Mouse (Mus musculus): ENCODE measurements around the gene Ank. TPM values are rescaled to one million over a fixed set of nuclear protein-coding genes. Genes with fewer than 3 reads are reported as not detected.

Ank gene
- polyA plus RNA-seq, 1 experiment: 231 TPM

GRCm38 (mm10) chr15:27503801-27504730 lies 37.6 kb downstream of the Ank start:
- no peak overlapping the region for H3K27ac ChIP-seq (ENCODE audit: insufficient read depth, low read length)
- TF ChIP-seq CTCF (IDR thresholded peaks at IDR 0.05; ENCODE audit: extremely low read depth, insufficient read depth, low read length) (no peak), POLR2A (IDR thresholded peaks at IDR 0.05; ENCODE audit: extremely low read depth, insufficient read depth, low read length) (no peak)
- H3K4me1 ChIP-seq (ENCODE audit: control insufficient read depth, insufficient read depth, low read length): peaks cover 28% of the 10 kb centered on the region
- H3K4me3 ChIP-seq (ENCODE audit: insufficient read depth, low read length): no peak overlapping the region

GRCm38 (mm10) chr15:27506127-27506886 lies 39.8 kb downstream of the Ank start:
- Histone ChIP-seq H3K4me3 (ENCODE audit: insufficient read depth, low read length) (no peak overlapping the region), H3K4me1 (ENCODE audit: control insufficient read depth, insufficient read depth, low read length) (peaks cover 29% of the 10 kb centered on the region), H3K27ac (ENCODE audit: insufficient read depth, low read length) (no peak overlapping the region)
- TF ChIP-seq POLR2A (IDR thresholded peaks at IDR 0.05; ENCODE audit: extremely low read depth, insufficient read depth, low read length): no peak
- TF ChIP-seq CTCF (IDR thresholded peaks at IDR 0.05; ENCODE audit: extremely low read depth, insufficient read depth, low read length): no peak

GRCm38 (mm10) chr15:27506893-27507596 lies 40.6 kb downstream of the Ank start:
- H3K4me3 ChIP-seq (ENCODE audit: insufficient read depth, low read length): no peak overlapping the region
- no peak overlapping the region for H3K27ac ChIP-seq (ENCODE audit: insufficient read depth, low read length)
- no peak for TF ChIP-seq CTCF (IDR thresholded peaks at IDR 0.05; ENCODE audit: extremely low read depth, insufficient read depth, low read length)
- TF ChIP-seq POLR2A (IDR thresholded peaks at IDR 0.05; ENCODE audit: extremely low read depth, insufficient read depth, low read length): no peak
- H3K4me1 ChIP-seq (ENCODE audit: control insufficient read depth, insufficient read depth, low read length): peaks cover 25% of the 10 kb centered on the region

- TF ChIP-seq CTCF (IDR thresholded peaks at IDR 0.05; ENCODE audit: extremely low read depth, insufficient read depth, low read length) (no peak), POLR2A (IDR thresholded peaks at IDR 0.05; ENCODE audit: extremely low read depth, insufficient read depth, low read length) (no peak)
- Histone ChIP-seq H3K4me1 (ENCODE audit: control insufficient read depth, insufficient read depth, low read length) (peaks cover 26% of the 10 kb centered on the region), H3K4me3 (ENCODE audit: insufficient read depth, low read length) (no peak overlapping the region), H3K27ac (ENCODE audit: insufficient read depth, low read length) (no peak overlapping the region)
Measured at GRCm38 (mm10) chr15:27508169-27508568, 41.7 kb downstream of the Ank start.

DNA sequence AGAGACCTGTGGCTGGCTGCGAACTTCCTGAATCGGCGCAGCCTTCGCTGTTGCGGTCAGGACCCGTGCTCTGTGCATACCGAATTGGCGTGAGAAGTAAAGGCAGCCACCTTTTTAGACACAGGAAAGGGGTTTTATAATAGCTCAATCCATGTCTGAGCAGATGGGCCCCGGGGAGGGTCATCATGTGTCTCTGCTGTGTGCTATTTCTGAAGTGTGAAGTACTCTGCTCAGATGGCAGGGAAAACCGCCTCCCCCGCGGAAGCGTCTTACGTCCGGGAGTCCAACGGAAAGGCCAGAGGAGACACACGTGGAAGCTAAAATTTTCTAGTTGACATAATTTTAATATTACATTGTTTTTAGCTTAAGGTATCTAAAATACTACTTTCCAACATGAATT lies 42.5 kb downstream of the Ank start:
- no peak overlapping the region for H3K27ac ChIP-seq (ENCODE audit: insufficient read depth, low read length)
- TF ChIP-seq POLR2A (IDR thresholded peaks at IDR 0.05; ENCODE audit: extremely low read depth, insufficient read depth, low read length) (no peak), CTCF (IDR thresholded peaks at IDR 0.05; ENCODE audit: extremely low read depth, insufficient read depth, low read length) (no peak)
- no peak overlapping the region for H3K4me3 ChIP-seq (ENCODE audit: insufficient read depth, low read length)
- peaks cover 28% of the 10 kb centered on the region for H3K4me1 ChIP-seq (ENCODE audit: control insufficient read depth, insufficient read depth, low read length)

GRCm38 (mm10) chr15:27516927-27517326 lies 50.5 kb downstream of the Ank start:
- Histone ChIP-seq H3K4me3 (ENCODE audit: insufficient read depth, low read length) (no peak overlapping the region), H3K27ac (ENCODE audit: insufficient read depth, low read length) (no peak overlapping the region)

GRCm38 (mm10) chr15:27518026-27518425 lies 51.5 kb downstream of the Ank start:
- TF ChIP-seq POLR2A (IDR thresholded peaks at IDR 0.05; ENCODE audit: extremely low read depth, insufficient read depth, low read length): no peak
- no peak for TF ChIP-seq CTCF (IDR thresholded peaks at IDR 0.05; ENCODE audit: extremely low read depth, insufficient read depth, low read length)
- Histone ChIP-seq H3K4me3 (ENCODE audit: insufficient read depth, low read length) (no peak overlapping the region), H3K4me1 (ENCODE audit: control insufficient read depth, insufficient read depth, low read length) (peaks cover 21% of the 10 kb centered on the region), H3K27ac (ENCODE audit: insufficient read depth, low read length) (no peak overlapping the region)

More at GRCm38 (mm10) chr15:27516927-27517326, 50.5 kb downstream of the Ank start:
- TF ChIP-seq POLR2A (IDR thresholded peaks at IDR 0.05; ENCODE audit: extremely low read depth, insufficient read depth, low read length) (no peak), CTCF (IDR thresholded peaks at IDR 0.05; ENCODE audit: extremely low read depth, insufficient read depth, low read length) (no peak)
- H3K4me1 ChIP-seq (ENCODE audit: control insufficient read depth, insufficient read depth, low read length): peaks cover 23% of the 10 kb centered on the region

GRCm38 (mm10) chr15:27519857-27520256 lies 53.4 kb downstream of the Ank start:
- TF ChIP-seq CTCF (IDR thresholded peaks at IDR 0.05; ENCODE audit: extremely low read depth, insufficient read depth, low read length) (no peak), POLR2A (IDR thresholded peaks at IDR 0.05; ENCODE audit: extremely low read depth, insufficient read depth, low read length) (no peak)
- Histone ChIP-seq H3K4me3 (ENCODE audit: insufficient read depth, low read length) (no peak overlapping the region), H3K27ac (ENCODE audit: insufficient read depth, low read length) (no peak overlapping the region), H3K4me1 (ENCODE audit: control insufficient read depth, insufficient read depth, low read length) (peaks cover 23% of the 10 kb centered on the region)

All from cortical plate, adult 2 months (tissue).